Mouse (Mus musculus): ENCODE measurements around the gene Gm7233. TPM values are rescaled to one million over a fixed set of nuclear protein-coding genes. Genes with fewer than 3 reads are reported as not detected.

The Gm7233 gene
- not detected in 2 replicates for polyA plus RNA-seq (2012)

GRCm38 (mm10) chr14:43179567-43179966 is at the start of gene Gm7233:
Gm7233 (plus strand) TSS chr14:43179867.

GRCm38 (mm10) chr14:43235204-43235603 is 55.5 kb downstream of the Gm7233 start, which contains the start of gene Gm8122:
Gm8122 (minus strand) TSS chr14:43235304.

Other genes starting within 250 kb of the Gm7233 start
- not detected in 2 replicates for gene Gm8082, start 186.2 kb upstream of the Gm7233 start, polyA plus RNA-seq (2012)
- not detected in 2 replicates for gene Gm10376, start 164.2 kb upstream of the Gm7233 start, polyA plus RNA-seq (2012)
- gene Gm8094, start 103.2 kb upstream of the Gm7233 start, polyA plus RNA-seq (2012): 0.06 TPM in 1 of 2 replicates, not detected in the other
- gene Gm8104, start 79.3 kb upstream of the Gm7233 start, polyA plus RNA-seq (2012): not detected in 2 replicates
- gene Gm8122, start 55.4 kb downstream of the Gm7233 start, polyA plus RNA-seq (2012): not detected in 2 replicates
- not detected in 2 replicates for gene Gm8126, start 78.8 kb downstream of the Gm7233 start, polyA plus RNA-seq (2012)
- gene Gm9732, start 95.2 kb downstream of the Gm7233 start, polyA plus RNA-seq (2012): not detected in 2 replicates
- gene Gm8127, start 114.0 kb downstream of the Gm7233 start, polyA plus RNA-seq (2012): not detected in 2 replicates
- gene 1700001F09Rik, start 167.9 kb downstream of the Gm7233 start, polyA plus RNA-seq (2012): not detected in 2 replicates
- not detected in 2 replicates for gene Gm8138, start 236.5 kb downstream of the Gm7233 start, polyA plus RNA-seq (2012)